ENCODE assay signal across 8 mouse cellular contexts in genomic region chr11:51757023-51757422, GRCm38 (mm10). TPM values are rescaled to one million over a fixed set of nuclear protein-coding genes. Genes with fewer than 3 reads are reported as not detected.
A peak's percentile ranks its signal among the peaks of the same experiment; 100 is the strongest.
DNase-seq lines count a peak whose midpoint lies in the region; ATAC-seq and TF ChIP-seq lines count a peak whose summit lies in the region.

No protein-coding gene starts in this region.

- in situ Hi-C loops in CH12.LX (cut with MboI; ENCODE audit: low pct_ligation_motif_present, low pct_unique_long_range_greater_than_20kb, low sequenced_read_pairs) = no loop called here

- peaks cover 22% of the 10 kb centered on the region for H3K79me2 ChIP-seq in CH12.LX (replicated peaks; ENCODE audit: control insufficient read depth, extremely low read depth, insufficient read depth, poor library complexity, severe bottlenecking)

- TF ChIP-seq CTCF in CH12.LX (conservative IDR thresholded peaks at IDR 0.05 in 1 of 2, IDR thresholded peaks at IDR 0.05 in 1 of 2; ENCODE audit: low read depth in 2 of 2, low read length in 2 of 2) = no peak

- H3K4me1 ChIP-seq in heart, embryonic 11.5 days (ENCODE audit: control insufficient read depth, insufficient read depth, low read length) = peaks cover 10% of the 10 kb centered on the region; the same call in 1 of the 2 replicates
- peaks cover 7 to 61% of the 10 kb centered on the region in 2 experiments for H3K4me1 ChIP-seq in CH12.LX (ENCODE audit: control insufficient read depth in 1 of 2, insufficient read depth in 2 of 2)
- H3K4me1 ChIP-seq in forebrain, embryonic 11.5 days (replicated peaks; ENCODE audit: control insufficient read depth, insufficient read depth, low read length) = peaks cover 2% of the 10 kb centered on the region; the same call in 1 of the 2 replicates
- H3K4me1 ChIP-seq in liver, embryonic 13.5 days (replicated peaks) = peaks cover 45% of the 10 kb centered on the region

- no peak for ATAC-seq in heart, embryonic 11.5 days (replicated peaks; ENCODE audit: insufficient number of reproducible peaks, low FRiP score, low TSS enrichment)
- ATAC-seq in forebrain, embryonic 11.5 days (replicated peaks; ENCODE audit: low FRiP score) = no peak
- ATAC-seq in liver, embryonic 13.5 days (ENCODE audit: low read depth) = no peak

- peak overlapping the region; percentile 85; the same call in 1 of the 2 replicates for H3K27ac ChIP-seq in heart, embryonic 11.5 days (ENCODE audit: low read depth, low read length)
- peak overlapping the region; percentile 73 for H3K27ac ChIP-seq in CH12.LX (ENCODE audit: insufficient read depth, low read depth)
- no peak overlapping the region for H3K27ac ChIP-seq in forebrain, embryonic 11.5 days (ENCODE audit: low read depth, low read length)
- peak overlapping the region; percentile 85 for H3K27ac ChIP-seq in liver, embryonic 13.5 days

- peak overlapping the region; percentile 96 for H3K4me3 ChIP-seq in heart, embryonic 11.5 days (ENCODE audit: low read depth, low read length)
- H3K4me3 ChIP-seq in CH12.LX (replicated peaks in 1 of 3; ENCODE audit: low read depth in 2 of 3, low read length in 2 of 3, poor library complexity in 1 of 3) = peak overlapping the region; percentile 45 to 97 (median 76)
- peak overlapping the region; percentile 93 for H3K4me3 ChIP-seq in forebrain, embryonic 11.5 days (ENCODE audit: low read depth, low read length)
- H3K4me3 ChIP-seq in liver, embryonic 13.5 days (replicated peaks) = peak overlapping the region; percentile 88

- no peak for TF ChIP-seq RAD21 in CH12.LX (IDR thresholded peaks at IDR 0.05; ENCODE audit: low read depth, low read length)

- H3K27me3 ChIP-seq in heart, embryonic 11.5 days (ENCODE audit: control insufficient read depth, insufficient read depth, low read length) = peaks cover 3% of the 10 kb centered on the region; the same call in 1 of the 2 replicates
- H3K27me3 ChIP-seq in CH12.LX (replicated peaks) = no peaks in the 10 kb centered on the region
- H3K27me3 ChIP-seq in forebrain, embryonic 11.5 days (ENCODE audit: control insufficient read depth, insufficient read depth, low read length) = no peaks in the 10 kb centered on the region
- H3K27me3 ChIP-seq in liver, embryonic 13.5 days = peaks cover 9% of the 10 kb centered on the region; the same call in 1 of the 2 replicates

- WGBS in heart, embryonic 11.5 days (ENCODE audit: insufficient replicate concordance) = 76% methylated on average over 11 of the region's 11 CpGs
- 75% methylated on average over 11 of the region's 11 CpGs for WGBS in forebrain, embryonic 11.5 days
- 62% methylated on average over 11 of the region's 11 CpGs for WGBS in liver, embryonic 13.5 days (ENCODE audit: insufficient replicate concordance)

- TF ChIP-seq POLR2A in CH12.LX (IDR thresholded peaks at IDR 0.05; ENCODE audit: low read depth, low read length) = no peak

- dilution Hi-C loops in CH12.LX (cut with MboI; ENCODE audit: extremely low pct_ligation_motif_present, extremely low pct_unique_long_range_greater_than_20kb, low sequenced_read_pairs) = no loop called here

- H3K4me2 ChIP-seq in heart, embryonic 11.5 days = peak overlapping the region; percentile 74
- H3K4me2 ChIP-seq in CH12.LX (ENCODE audit: insufficient read depth, low read depth, poor library complexity, severe bottlenecking) = peak overlapping the region; percentile 81
- H3K4me2 ChIP-seq in forebrain, embryonic 11.5 days (ENCODE audit: low read depth, low read length, severe bottlenecking) = peak overlapping the region; percentile 81
- H3K4me2 ChIP-seq in liver, embryonic 13.5 days = peak overlapping the region; percentile 86

- H3K9me3 ChIP-seq in heart, embryonic 11.5 days (replicated peaks; ENCODE audit: control insufficient read depth, low read length) = no peaks in the 10 kb centered on the region
- no peaks in the 10 kb centered on the region for H3K9me3 ChIP-seq in CH12.LX (replicated peaks; ENCODE audit: low read length)
- no peaks in the 10 kb centered on the region for H3K9me3 ChIP-seq in forebrain, embryonic 11.5 days (ENCODE audit: control insufficient read depth, low read length)
- no peaks in the 10 kb centered on the region for H3K9me3 ChIP-seq in liver, embryonic 13.5 days (replicated peaks)

- no peak for TF ChIP-seq EP300 in CH12.LX (IDR thresholded peaks at IDR 0.05; ENCODE audit: low read length)

- H3K9ac ChIP-seq in heart, embryonic 11.5 days (ENCODE audit: low read depth, low read length) = peak overlapping the region; percentile 92
- peak overlapping the region; percentile 73 for H3K9ac ChIP-seq in CH12.LX (ENCODE audit: insufficient read depth, low read depth)
- H3K9ac ChIP-seq in forebrain, embryonic 11.5 days (ENCODE audit: low read length) = peak overlapping the region; percentile 95
- peak overlapping the region; percentile 92 for H3K9ac ChIP-seq in liver, embryonic 13.5 days

- no peaks in the 10 kb centered on the region for H3K36me3 ChIP-seq in heart, embryonic 11.5 days (ENCODE audit: control insufficient read depth, insufficient read depth, low read length)
- peaks cover 4 to 14% of the 10 kb centered on the region in 2 experiments for H3K36me3 ChIP-seq in CH12.LX (replicated peaks in 1 of 2; ENCODE audit: control insufficient read depth in 1 of 2, insufficient read depth in 1 of 2, low read length in 1 of 2)
- no peaks in the 10 kb centered on the region for H3K36me3 ChIP-seq in forebrain, embryonic 11.5 days (ENCODE audit: control insufficient read depth, insufficient read depth, low read length)
- H3K36me3 ChIP-seq in liver, embryonic 13.5 days = no peaks in the 10 kb centered on the region

- no peak for DNase-seq in heart, adult 11 months
- no peak for DNase-seq in CH12.LX (ENCODE audit: extremely low read depth)
- no peak for DNase-seq in forebrain, embryonic 11.5 days (ENCODE audit: low spot score)
- DNase-seq in liver, embryonic 13.5 days = no peak
- DNase-seq in right cerebral cortex, postnatal 36 days (ENCODE audit: low spot score in 2 of 2) = no peak
- no peak for DNase-seq in thymus, adult 18-20 months
- no peak for DNase-seq in frontal cortex, postnatal 14 days (ENCODE audit: low spot score in 2 of 2)

TF ChIP-seq in CH12.LX, 34 proteins besides CTCF, POLR2A, EP300 and RAD21:
- no peak for TF ChIP-seq RCOR1 (conservative IDR thresholded peaks at IDR 0.05; ENCODE audit: low read depth, low read length)
- 0 out of 2 replicates have a peak, but pooled peaks have one; percentile 67 for TF ChIP-seq TBP (conservative IDR thresholded peaks at IDR 0.05; ENCODE audit: low read depth, low read length)
- peak; percentile 27; the same call in 1 of the 2 replicates for TF ChIP-seq MYC (IDR thresholded peaks at IDR 0.05; ENCODE audit: low read depth, low read length)
- no peak for TF ChIP-seq CHD2 (IDR thresholded peaks at IDR 0.05; ENCODE audit: low read length)

RNA-seq across cellular contexts. Expression of gene Sec24a, which starts 6.4 kb away (rescaled TPM):
- polyA plus RNA-seq in heart, embryonic 11.5 days (2014; fragmentation: Nextera tagmentation; extraction: Ambion mirVana) = 14.2 and 14.5 TPM in 2 replicates
- 6.3 and 7.2 TPM in 2 replicates for total RNA-seq in CH12.LX (2012; rRNA removed)
- total RNA-seq in CH12.LX (2014; rRNA removed) = 4.6 and 5.5 TPM in 2 replicates
- polyA plus RNA-seq in CH12.LX (2012; ENCODE audit: insufficient read length, low read depth) = 12.0 and 16.8 TPM in 2 replicates
- polyA plus RNA-seq in forebrain, embryonic 11.5 days (2014; fragmentation: Nextera tagmentation; extraction: Ambion mirVana) = 15.2 and 18.5 TPM in 2 replicates
- 5.8 and 8.4 TPM in 2 replicates for polyA plus RNA-seq in liver, embryonic 13.5 days (2015; fragmentation: Nextera tagmentation; extraction: Ambion mirVana)

RNA-seq across cellular contexts. Expression of gene Sar1b, which starts 6.5 kb away (rescaled TPM):
- 132 and 136 TPM in 2 replicates for polyA plus RNA-seq in heart, embryonic 11.5 days (2014; fragmentation: Nextera tagmentation; extraction: Ambion mirVana)
- 79.3 and 91.9 TPM in 2 replicates for total RNA-seq in CH12.LX (2012; rRNA removed)
- total RNA-seq in CH12.LX (2014; rRNA removed) = 258 and 264 TPM in 2 replicates
- 129 and 171 TPM in 2 replicates for polyA plus RNA-seq in CH12.LX (2012; ENCODE audit: insufficient read length, low read depth)
- 113 and 116 TPM in 2 replicates for polyA plus RNA-seq in forebrain, embryonic 11.5 days (2014; fragmentation: Nextera tagmentation; extraction: Ambion mirVana)
- 90.3 and 101 TPM in 2 replicates for polyA plus RNA-seq in liver, embryonic 13.5 days (2015; fragmentation: Nextera tagmentation; extraction: Ambion mirVana)
